Mouse (Mus musculus) ES-Bruce4 (cell line): ENCODE data around the gene Orm1. TPM values are rescaled to one million over a fixed set of nuclear protein-coding genes. Genes with fewer than 3 reads are reported as not detected.

Experiments used
- H3K27ac ChIP-seq: 2 replicates; pipeline ENCODE4 v1.5.1; 2012; ENCODE audit warnings: low read length, inconsistent platforms; ENCODE audit not compliant: insufficient read depth
- H3K27me3 ChIP-seq: 2 replicates; pipeline ENCODE4 v1.6.1; 2012; ENCODE audit warnings: mild to moderate bottlenecking, low read length, inconsistent platforms; ENCODE audit not compliant: control insufficient read depth, poor library complexity, insufficient read depth, severe bottlenecking
- H3K36me3 ChIP-seq: 2 replicates; pipeline ENCODE4 v1.6.1; 2012; ENCODE audit warnings: inconsistent platforms, mild to moderate bottlenecking, low read length, moderate library complexity; ENCODE audit not compliant: control insufficient read depth, poor library complexity, insufficient read depth, severe bottlenecking
- H3K4me1 ChIP-seq: one replicate; pipeline ENCODE4 v1.8.1; 2011; ENCODE audit warnings: low read length; ENCODE audit not compliant: control insufficient read depth, insufficient read depth
- H3K4me3 ChIP-seq: 2 replicates; pipeline ENCODE4 v1.5.1; 2011; ENCODE audit warnings: low read depth, mild to moderate bottlenecking, low read length
- H3K9ac ChIP-seq: 2 replicates; pipeline ENCODE4 v1.6.1; 2012; ENCODE audit warnings: low read depth, mild to moderate bottlenecking, inconsistent platforms; ENCODE audit not compliant: poor library complexity, severe bottlenecking
- H3K9me3 ChIP-seq: replicated peaks from 2 replicates; pipeline ENCODE4 v1.6.1; 2012; ENCODE audit warnings: mild to moderate bottlenecking, low read length, inconsistent platforms; ENCODE audit not compliant: control insufficient read depth, poor library complexity, insufficient read depth, severe bottlenecking
- CTCF ChIP-seq: IDR thresholded peaks from one replicate; pipeline ENCODE4 v1.8.1; 2011; ENCODE audit warnings: low read depth, low read length
- EP300 ChIP-seq: IDR thresholded peaks from 2 replicates; pipeline ENCODE4 v1.6.1; 2011; ENCODE audit warnings: low read depth, low read length; ENCODE audit not compliant: insufficient read depth
- POLR2A ChIP-seq: IDR thresholded peaks from one replicate; pipeline ENCODE4 v1.8.1; 2011; ENCODE audit warnings: low read length; ENCODE audit not compliant: insufficient read depth
- polyA plus RNA-seq: library from polyadenylated mRNA; stranded (reverse); fragments of >200 nt; gene quantifications from 2 replicates; pipeline ENCODE4 v1.2.4, GENCODE M21; 2011; ENCODE audit warnings: low read depth; ENCODE audit not compliant: missing spikeins, insufficient read depth, insufficient read length

Gene Orm1
- polyA plus RNA-seq, 1 experiment: not detected

DNA sequence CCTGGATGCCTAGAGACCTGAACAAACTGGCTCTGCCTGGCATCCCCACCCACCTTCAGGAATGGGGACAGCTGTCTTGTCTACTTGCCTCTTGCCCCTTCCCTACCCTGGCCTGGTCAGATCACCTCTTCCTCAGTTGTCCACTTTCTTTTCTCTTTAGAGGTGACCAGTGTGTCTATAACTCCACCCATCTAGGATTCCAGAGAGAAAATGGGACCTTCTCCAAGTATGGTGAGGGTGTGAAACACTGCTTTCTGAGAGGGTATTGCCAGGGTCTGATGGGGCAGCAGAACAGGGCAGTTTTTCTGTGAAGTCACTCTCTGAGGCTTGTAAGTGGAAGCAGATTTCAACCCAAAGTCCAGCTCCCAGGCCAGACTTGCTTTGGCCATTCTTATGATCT is 901 bp downstream of the Orm1 start:
- Histone ChIP-seq H3K27ac (no peak overlapping the region), H3K27me3 (no peaks in the 10 kb centered on the region), H3K36me3 (no peaks in the 10 kb centered on the region), H3K9me3 (no peaks in the 10 kb centered on the region), H3K4me1 (no peaks in the 10 kb centered on the region), H3K9ac (no peak overlapping the region), H3K4me3 (no peak overlapping the region)
- TF ChIP-seq EP300 (no peak), POLR2A (no peak), CTCF (no peak)

DNA sequence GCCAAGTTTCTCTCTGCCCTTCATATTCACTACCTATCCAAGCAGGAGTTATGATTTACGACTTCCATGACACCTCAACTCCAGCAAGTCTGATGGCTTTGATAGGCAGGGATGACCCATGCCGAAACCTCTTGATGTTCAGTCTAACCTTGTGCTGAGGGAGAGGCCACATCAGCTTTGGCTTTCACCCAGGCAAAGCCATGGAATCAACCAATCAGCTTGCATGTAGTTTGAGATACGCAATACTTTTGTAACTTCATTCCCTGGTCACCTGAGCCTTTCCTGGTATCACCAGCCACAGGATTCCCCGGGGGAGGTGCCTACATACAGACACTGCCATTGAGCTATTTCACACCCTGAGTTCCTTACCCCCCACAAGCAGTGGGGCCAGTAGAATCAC is 2.3 kb downstream of the Orm1 start:
- Histone ChIP-seq H3K4me3 (no peak overlapping the region), H3K27me3 (no peaks in the 10 kb centered on the region), H3K27ac (no peak overlapping the region), H3K9me3 (no peaks in the 10 kb centered on the region), H3K4me1 (no peaks in the 10 kb centered on the region), H3K9ac (no peak overlapping the region), H3K36me3 (no peaks in the 10 kb centered on the region)
- TF ChIP-seq POLR2A (no peak), CTCF (no peak), EP300 (no peak)

DNA sequence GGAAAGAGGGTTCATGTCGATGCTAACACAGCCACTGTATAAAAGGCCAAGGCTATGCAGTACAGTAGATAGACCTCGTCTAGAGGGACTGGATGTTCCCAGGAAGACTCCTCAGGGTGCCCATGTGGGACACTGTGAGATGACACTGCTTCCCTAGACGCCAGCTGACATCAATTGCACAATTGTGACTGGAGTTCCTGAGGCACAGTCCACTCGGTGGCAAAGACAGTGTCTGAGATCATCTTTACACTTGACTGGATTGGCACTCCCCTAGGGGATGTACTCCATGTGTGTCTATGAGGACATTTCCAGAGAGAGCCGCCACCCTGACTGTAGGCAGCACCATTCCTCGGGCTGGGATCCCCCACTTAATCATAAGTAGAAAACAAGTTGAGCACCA is 4.2 kb downstream of the Orm1 start:
- no peaks in the 10 kb centered on the region for H3K9me3 ChIP-seq
- no peak overlapping the region for H3K9ac ChIP-seq
- H3K4me3 ChIP-seq: no peak overlapping the region
- no peaks in the 10 kb centered on the region for H3K4me1 ChIP-seq
- no peaks in the 10 kb centered on the region for H3K36me3 ChIP-seq
- no peak overlapping the region for H3K27ac ChIP-seq
- TF ChIP-seq POLR2A: no peak
- no peak for TF ChIP-seq CTCF
- no peak for TF ChIP-seq EP300
- H3K27me3 ChIP-seq: no peaks in the 10 kb centered on the region

DNA sequence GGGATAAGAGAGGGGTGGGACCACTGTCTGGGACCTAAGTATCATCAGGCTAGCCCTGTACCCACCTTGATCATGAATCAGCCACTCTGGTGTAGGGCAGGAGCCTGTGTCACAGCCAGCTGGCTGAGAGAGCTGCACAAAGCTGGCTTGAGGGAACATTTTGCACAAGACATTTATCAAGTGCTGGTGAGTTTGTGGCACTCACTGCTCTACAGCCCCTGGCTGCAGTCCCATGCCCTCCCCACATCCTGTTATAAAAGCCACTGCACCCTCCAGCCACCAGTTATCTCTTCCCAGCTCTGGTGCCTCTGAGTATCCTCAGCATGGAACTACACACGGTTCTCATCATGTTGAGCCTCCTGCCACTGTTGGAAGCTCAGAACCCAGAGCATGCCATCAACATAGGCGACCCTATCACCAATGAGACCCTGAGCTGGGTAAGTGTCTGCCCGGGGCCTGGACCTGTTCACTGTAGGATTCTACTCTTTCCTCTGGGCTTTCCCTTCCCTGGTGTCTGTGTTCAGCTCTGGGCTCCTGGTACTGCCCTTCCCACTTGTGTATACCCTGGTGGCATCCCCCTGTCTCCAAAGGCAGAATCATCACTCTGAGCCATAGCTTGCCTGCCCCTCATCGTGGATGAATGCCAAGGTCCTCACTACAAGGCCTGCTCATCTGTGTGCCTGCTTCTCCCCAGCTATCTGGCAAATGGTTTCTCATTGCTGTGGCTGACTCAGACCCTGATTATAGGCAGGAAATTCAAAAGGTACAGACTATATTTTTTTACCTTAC is 11.7 kb downstream of the Orm1 start, which contains the start of gene Orm3:
TSS of gene Orm3 (plus strand) at position 286 of the 789 bp plus-strand sequence.
- H3K9me3 ChIP-seq: no peaks in the 10 kb centered on the region
- no peaks in the 10 kb centered on the region for H3K27me3 ChIP-seq
- no peaks in the 10 kb centered on the region for H3K36me3 ChIP-seq
- TF ChIP-seq CTCF (no peak), EP300 (no peak), POLR2A (no peak)
- H3K4me3 ChIP-seq: no peak within 1 kb of the TSS
- no peak within 1 kb of the TSS for H3K27ac ChIP-seq
- H3K9ac ChIP-seq: no peak within 1 kb of the TSS
- no peaks in the 10 kb centered on the region for H3K4me1 ChIP-seq

DNA sequence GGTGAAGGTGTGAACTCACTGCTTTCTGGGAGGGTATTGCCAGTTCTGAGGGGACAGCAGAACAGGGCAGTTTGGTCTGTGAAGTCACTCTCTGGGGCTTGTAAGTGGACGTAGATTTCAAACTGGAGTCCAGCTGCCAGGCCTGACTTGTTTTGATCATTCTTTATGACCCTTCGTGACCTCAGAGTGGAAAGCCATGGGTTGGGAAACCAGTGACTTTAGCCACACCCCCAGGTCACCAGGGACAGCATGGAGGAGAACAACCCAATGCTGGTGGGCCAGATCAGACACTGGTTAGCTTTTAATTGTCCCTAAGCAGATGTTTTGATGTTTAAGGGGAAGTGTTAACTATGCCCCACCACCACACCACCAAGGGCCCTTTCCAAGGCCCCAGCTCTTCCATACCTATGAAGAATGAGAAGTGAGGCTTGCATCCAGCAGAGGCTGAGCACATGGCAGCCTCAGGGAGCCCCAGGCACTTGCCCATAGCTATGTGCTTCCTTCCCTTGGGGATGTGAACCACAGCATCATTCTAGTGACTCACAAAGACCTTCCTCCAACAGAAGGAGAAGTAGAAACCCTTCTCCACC is 12.7 kb downstream of the Orm1 start:
- Histone ChIP-seq H3K9ac (no peak overlapping the region), H3K9me3 (no peaks in the 10 kb centered on the region), H3K4me3 (no peak overlapping the region), H3K36me3 (no peaks in the 10 kb centered on the region), H3K27ac (no peak overlapping the region), H3K27me3 (no peaks in the 10 kb centered on the region), H3K4me1 (no peaks in the 10 kb centered on the region)
- TF ChIP-seq EP300 (no peak), CTCF (no peak), POLR2A (no peak)

DNA sequence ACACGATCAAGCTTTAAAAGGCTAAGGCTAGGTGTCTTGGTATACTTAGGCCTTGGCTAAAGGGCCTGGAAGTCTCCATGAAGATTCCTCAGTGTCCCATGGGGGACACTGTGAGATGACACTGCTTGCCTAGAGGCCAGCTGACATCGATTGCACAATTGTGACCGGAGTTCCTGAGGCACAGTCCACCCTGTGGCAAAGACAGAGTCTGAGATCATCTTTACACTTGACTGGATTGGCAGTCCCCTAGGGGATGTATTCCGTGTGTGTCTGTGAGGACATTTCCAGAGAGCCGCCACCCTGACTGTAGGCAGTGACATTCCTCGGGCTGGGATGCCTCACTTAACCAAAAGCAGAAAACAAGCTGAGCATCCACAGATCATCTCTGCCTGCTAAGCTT is 15.5 kb downstream of the Orm1 start:
- Histone ChIP-seq H3K9ac (no peak overlapping the region), H3K27ac (no peak overlapping the region), H3K4me1 (no peaks in the 10 kb centered on the region), H3K4me3 (no peak overlapping the region), H3K9me3 (no peaks in the 10 kb centered on the region), H3K27me3 (no peaks in the 10 kb centered on the region), H3K36me3 (no peaks in the 10 kb centered on the region)
- no peak for TF ChIP-seq EP300
